Mouse (Mus musculus): ENCODE measurements around the gene Apoc4.
"Not testable (repeated sequence)": the region's sequence is repeated elsewhere in the genome, so short reads cannot be mapped to it uniquely, and the experiment has no call there.

Apoc4 gene

GRCm38 (mm10) chr7:19698907-19699826, 17.9 kb upstream of the Apoc4 start, which contains the start of gene Apoe:
TSS of gene Apoe (minus strand) at chr7:19699188.
- peak; percentile 77 for DNase-seq

DNA sequence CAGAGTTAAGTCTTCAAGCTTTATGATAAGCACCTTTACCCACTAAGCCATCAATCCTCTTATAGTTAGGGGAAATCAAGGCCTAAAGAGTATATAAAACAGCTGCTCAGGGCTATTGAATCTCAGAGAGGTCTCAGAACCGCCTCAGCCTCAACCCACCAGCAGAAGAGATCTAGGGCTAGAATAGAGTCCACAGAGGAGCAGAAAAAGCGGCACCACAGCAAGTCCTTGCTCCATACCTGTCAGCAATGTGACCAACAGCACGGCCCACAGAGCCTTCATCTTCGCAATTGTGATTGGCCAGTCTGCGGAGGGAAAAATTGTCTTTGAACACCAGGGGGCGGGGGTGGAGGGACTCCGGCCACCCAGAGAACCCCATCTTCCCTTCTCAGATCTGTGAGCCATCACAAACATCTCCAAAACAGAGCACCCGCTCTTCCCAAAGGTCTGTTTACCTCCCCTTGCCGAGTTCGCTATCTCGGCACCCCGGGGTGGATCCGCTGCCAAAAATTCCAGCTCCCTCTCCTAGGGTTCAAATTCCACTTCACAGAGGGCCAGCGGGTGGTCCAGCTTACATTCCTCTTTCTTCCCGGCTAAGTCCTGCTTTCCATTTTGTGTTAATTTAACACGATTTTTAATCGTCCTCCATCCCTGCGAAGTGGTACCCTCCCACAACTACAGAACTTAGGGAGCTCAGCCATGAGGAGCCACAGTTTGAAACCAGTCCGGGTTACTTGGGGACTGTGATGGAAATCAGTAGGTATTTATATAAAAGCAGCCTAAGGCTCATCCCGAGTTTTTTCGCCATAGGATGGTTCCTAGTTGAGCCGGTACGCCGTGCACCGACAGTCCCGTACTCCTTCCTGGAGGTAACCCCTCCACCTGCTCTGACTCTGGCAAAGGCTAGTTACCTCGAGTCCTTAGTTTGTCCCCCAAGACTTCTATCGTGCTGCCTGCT, 16.9 kb upstream of the Apoc4 start:
- peak; percentile 43 for DNase-seq

DNA sequence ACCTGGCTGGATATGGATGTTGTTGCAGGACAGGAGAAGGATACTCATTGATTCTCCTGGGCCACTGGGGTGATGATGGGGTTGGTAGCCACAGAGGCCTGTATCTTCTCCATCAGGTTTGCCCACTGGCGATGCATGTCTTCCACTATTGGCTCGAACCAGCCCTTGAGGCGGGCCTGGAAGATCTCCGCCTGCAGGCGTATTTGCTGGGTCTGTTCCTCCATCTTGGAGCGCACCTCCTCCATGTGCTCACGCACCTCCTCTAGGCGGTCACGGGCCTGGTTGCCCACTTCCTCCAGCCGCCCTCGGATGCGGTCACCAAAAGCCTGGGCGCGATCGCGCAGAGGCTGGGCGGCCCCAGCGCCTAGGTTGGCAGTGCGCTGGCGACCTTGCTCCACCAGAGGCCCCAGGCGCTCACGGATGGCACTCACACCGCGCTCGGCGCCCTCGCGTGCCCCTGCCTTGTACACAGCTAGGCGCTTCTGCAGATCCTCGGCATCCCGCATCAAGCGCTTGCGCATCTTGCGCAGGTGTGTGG, 15.1 kb upstream of the Apoc4 start:
- no peak for DNase-seq

GRCm38 (mm10) chr7:19695881-19696280, 14.6 kb upstream of the Apoc4 start:
- DNase-seq = no peak

GRCm38 (mm10) chr7:19695213-19695594, 13.9 kb upstream of the Apoc4 start:
- no peak for DNase-seq

GRCm38 (mm10) chr7:19694336-19695212, 13.3 kb upstream of the Apoc4 start:
- DNase-seq = no peak

GRCm38 (mm10) chr7:19693421-19693820, 12.1 kb upstream of the Apoc4 start:
- DNase-seq = peak; percentile 90

GRCm38 (mm10) chr7:19691873-19692865, 10.9 kb upstream of the Apoc4 start, which contains the start of gene Apoc1:
TSS of gene Apoc1 (minus strand) at chr7:19692660.
- DNase-seq = peak; percentile 82

- peak; percentile 32 for DNase-seq
Measured at GRCm38 (mm10) chr7:19691434-19691833, 10.2 kb upstream of the Apoc4 start.

DNA sequence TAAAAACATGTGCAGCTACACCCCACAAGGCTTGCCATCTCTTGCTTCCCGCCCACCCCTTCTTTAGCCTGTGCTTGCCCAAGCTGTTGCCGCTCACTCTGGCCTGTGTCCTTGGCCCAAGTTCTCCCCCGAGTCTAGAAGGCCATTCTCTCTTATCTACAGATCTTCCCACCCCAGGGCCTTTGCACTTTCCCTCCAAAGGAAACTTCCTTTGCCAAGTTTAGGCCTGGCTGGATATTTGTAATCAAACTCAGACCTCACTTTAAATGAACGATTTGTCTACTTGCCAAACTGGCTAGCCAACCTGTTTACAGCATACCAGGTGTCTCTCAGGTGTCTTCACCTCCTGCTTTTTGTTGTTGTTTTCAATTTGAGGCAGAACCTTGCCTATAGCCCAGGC, 9.6 kb upstream of the Apoc4 start:
- no peak for DNase-seq

GRCm38 (mm10) chr7:19688611-19689010, 7.3 kb upstream of the Apoc4 start:
- DNase-seq = no peak

GRCm38 (mm10) chr7:19688101-19688500, 6.8 kb upstream of the Apoc4 start:
- DNase-seq = no peak

DNA sequence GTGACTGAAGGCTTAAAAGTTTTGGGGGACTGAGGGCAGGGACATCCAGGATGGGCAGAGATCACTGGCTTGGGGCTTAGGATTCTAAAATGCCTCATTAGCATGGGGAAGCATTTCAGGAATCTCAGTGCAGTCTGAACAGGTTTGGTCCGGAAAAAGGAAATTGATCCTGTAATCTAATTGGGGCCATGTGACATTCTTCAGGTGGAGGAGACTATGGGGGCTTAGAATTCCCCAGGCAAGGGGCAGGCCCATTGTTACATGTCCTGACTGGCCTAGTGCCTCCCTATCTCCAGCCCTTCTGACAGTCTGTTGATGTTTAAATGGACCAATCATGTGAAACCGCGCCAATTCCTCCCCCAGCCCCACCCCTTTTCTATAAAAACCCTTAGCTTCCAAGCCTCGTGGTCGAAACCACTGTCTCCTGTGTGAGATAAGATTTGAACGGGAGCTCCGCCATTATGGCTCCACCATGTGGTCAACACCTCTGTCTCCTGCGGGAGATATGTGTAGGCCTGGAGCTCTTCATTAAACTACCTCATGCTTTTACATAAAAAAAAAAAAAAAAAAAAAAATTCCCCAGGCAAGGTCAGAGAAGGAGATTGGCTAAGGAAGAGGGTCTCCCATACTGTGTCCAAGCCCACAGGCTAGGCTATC, 5.8 kb upstream of the Apoc4 start:
- DNase-seq = not testable (repeated sequence)

- DNase-seq = no peak
Measured at GRCm38 (mm10) chr7:19686521-19686920, 5.2 kb upstream of the Apoc4 start.

DNA sequence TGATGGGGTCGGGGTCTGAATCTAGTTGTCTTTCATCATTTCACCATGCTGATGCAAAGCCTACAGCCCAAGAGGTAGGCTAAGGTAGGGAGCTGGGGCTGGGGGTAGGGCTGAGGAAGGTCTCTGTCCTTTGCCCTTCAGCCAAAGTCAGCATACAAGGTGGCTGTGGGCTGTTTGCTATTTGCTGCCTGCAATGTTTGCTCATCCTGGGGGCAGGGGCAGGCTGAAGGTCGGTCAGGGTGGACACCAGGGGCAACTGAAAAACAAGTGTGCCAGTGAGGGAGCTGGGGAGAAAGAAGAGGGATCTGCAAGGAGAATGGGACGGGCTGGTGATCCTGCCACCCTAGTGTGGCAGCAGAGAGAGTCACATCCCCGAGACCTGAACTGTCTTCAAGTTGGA, 4.1 kb upstream of the Apoc4 start:
- DNase-seq = no peak

GRCm38 (mm10) chr7:19683771-19684201, 2.5 kb upstream of the Apoc4 start:
- DNase-seq = no peak

DNA sequence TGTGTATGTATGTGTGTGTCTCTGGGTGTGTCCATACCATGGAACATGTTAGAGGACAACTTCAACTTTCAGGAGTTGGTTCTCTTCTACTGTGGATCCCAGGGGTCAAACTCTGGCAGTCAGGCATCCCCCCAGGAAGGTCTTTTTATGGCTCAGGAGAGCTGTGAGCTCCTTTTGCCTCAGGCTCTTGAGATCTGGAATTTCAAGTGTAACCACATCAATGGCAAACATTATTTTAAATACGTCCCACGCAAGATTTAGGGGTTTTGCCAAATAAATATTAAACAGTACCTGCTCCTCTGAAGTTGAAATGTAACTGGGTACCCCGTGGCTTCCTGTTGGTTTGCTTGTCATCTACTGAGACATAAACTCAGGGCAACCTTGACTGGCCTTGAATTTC, 1.7 kb upstream of the Apoc4 start:
- no peak for DNase-seq

DNA sequence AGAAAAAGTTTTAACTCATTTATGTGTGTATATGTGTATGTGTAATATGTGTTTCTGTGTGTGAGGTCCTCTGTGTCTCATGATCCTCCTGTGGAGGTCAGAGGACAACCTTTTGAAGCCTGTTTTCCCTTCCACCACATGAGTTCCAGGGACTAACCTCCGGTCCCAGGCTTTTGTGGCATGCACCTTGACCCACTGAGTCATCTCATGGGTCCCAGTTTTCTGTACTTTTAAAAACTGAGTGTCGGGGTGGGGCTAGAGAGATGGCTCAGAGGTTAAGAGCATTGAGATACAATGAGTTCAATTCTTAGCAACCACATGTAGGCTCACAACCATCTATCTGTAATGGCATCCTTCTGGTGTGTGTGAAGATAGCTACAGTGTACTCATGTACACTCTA, 577 bp downstream of the Apoc4 start:
- no peak for DNase-seq

- DNase-seq = no peak
Measured at GRCm38 (mm10) chr7:19678901-19679300, 2.4 kb downstream of the Apoc4 start.

GRCm38 (mm10) chr7:19677872-19678271, 3.4 kb downstream of the Apoc4 start, which contains the start of gene Apoc2:
TSS of gene Apoc2 (minus strand) at chr7:19677941.
- DNase-seq = no peak
